Mouse (Mus musculus) forebrain, embryonic 14.5 days (tissue): Measurements from ENCODE around the gene Kif16b. TPM values are rescaled to one million over a fixed set of nuclear protein-coding genes. Genes with fewer than 3 reads are reported as not detected.

Experiments
- ATAC-seq: fragments of 200-750 bp; cut with Nextera tagmentation; 2 replicates; pipeline ENCODE4 v1.8.0; 2017; ENCODE audit warnings: mild to moderate bottlenecking, moderate library complexity
- DNase-seq: peaks from one replicate; pipeline ENCODE4 v3.0.0-alpha.2; 2015; ENCODE audit warnings: low spot score
- H3K27ac ChIP-seq: fragments of 300-500 bp; sonication (generic); 2 replicates; pipeline ENCODE4 v1.5.1; 2014; ENCODE audit warnings: low read depth, mild to moderate bottlenecking, control low read depth, low read length, moderate library complexity
- H3K27me3 ChIP-seq: fragments of 300-500 bp; sonication (generic); replicated peaks from 2 replicates; pipeline ENCODE4 v1.6.1; 2014; ENCODE audit warnings: low read length, control low read depth, mixed read lengths; ENCODE audit not compliant: control insufficient read depth, insufficient read depth
- H3K36me3 ChIP-seq: fragments of 300-500 bp; sonication (generic); 2 replicates; pipeline ENCODE4 v1.6.1; 2014; ENCODE audit warnings: low read length, control low read depth; ENCODE audit not compliant: control insufficient read depth, insufficient read depth
- H3K4me1 ChIP-seq: fragments of 300-500 bp; sonication (generic); 2 replicates; pipeline ENCODE4 v1.6.1; 2014; ENCODE audit warnings: antibody characterized with exemption, low read length, control low read depth; ENCODE audit not compliant: control insufficient read depth, insufficient read depth
- H3K4me2 ChIP-seq: fragments of 300-500 bp; sonication (generic); 2 replicates; pipeline ENCODE4 v1.6.1; 2014; ENCODE audit warnings: mild to moderate bottlenecking, control low read depth, low read length
- H3K4me3 ChIP-seq: fragments of 300-500 bp; sonication (generic); 2 replicates; pipeline ENCODE4 v1.5.1; 2014; ENCODE audit warnings: low read depth, low read length, control low read depth
- H3K9ac ChIP-seq: fragments of 300-500 bp; sonication (generic); 2 replicates; pipeline ENCODE4 v1.6.1; 2014; ENCODE audit warnings: mild to moderate bottlenecking, low read length, control low read depth, moderate library complexity
- H3K9me3 ChIP-seq: fragments of 300-500 bp; sonication (generic); replicated peaks from 2 replicates; pipeline ENCODE4 v1.6.1; 2016; ENCODE audit warnings: low read length, control low read depth, mixed read lengths; ENCODE audit not compliant: control insufficient read depth
- WGBS: fragments of 180-500 bp; shearing (Covaris S2); extraction: QIAGEN DNeasy Blood & Tissue Kit; methylation state at CpG from one replicate; pipeline ENCODE4 v1.1.7; 2014; 5-methylcytosine and 5-hydroxymethylcytosine counted together
- polyA plus RNA-seq: library from polyadenylated mRNA; unstranded; fragments of >200 nt; fragmentation: Nextera tagmentation; extraction: Ambion mirVana; gene quantifications from 2 replicates; pipeline ENCODE4 v1.2.1, GENCODE M21; 2014

The Kif16b gene
- polyA plus RNA-seq, 1 experiment from 2014 or later, result 3.0 TPM

DNA sequence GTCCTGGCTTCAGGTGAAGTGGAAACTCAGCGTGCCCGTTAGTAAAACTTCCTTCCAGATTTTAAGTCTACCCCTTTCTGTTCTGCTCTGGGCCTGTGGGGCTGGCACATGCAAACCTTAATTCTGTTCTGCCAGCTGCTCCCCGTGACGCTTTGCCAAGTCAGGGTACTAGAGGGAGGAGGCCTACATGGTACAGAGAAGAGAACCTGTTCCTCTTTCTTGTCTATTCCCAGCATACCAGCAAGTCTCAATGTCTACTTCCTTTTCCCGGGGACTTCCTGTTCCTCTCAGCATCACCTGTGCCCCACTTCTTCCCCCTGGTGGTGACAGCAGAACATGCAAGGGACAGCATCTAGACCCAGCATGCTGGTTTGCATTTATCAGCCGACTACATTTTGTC is 290.2 kb downstream of the Kif16b start:
- H3K9ac ChIP-seq, result no peak overlapping the region
- ATAC-seq, result peak; percentile 83
- H3K4me3 ChIP-seq, result no peak overlapping the region
- peak; percentile 71 for DNase-seq
- WGBS, result 62% methylated on average over 6 of the region's 6 CpGs
- H3K36me3 ChIP-seq, result no peaks in the 10 kb centered on the region
- no peak overlapping the region for H3K27ac ChIP-seq
- H3K9me3 ChIP-seq, result no peaks in the 10 kb centered on the region
- H3K4me2 ChIP-seq, result no peak overlapping the region
- no peaks in the 10 kb centered on the region for H3K27me3 ChIP-seq
- H3K4me1 ChIP-seq, result no peaks in the 10 kb centered on the region

DNA sequence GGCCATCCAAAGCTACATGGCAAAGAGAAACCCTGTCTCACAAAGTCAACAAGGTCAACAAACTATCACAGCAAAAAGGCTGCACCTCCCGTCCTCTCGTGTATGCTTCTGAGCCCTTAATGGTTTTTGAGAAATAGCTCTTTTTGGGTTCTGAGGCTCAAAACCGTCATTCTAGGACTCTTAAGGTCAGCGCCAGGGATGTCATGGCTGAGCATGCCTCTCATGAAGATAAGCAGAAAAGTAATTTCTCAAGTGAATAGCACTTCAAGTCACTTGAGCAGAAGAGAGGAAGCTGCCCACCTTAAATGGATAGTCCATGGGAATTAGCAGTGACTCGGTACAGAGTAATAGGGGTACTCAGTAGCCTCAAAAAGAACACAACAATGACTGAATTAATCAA is 291.1 kb downstream of the Kif16b start:
- Histone ChIP-seq H3K27me3 (no peaks in the 10 kb centered on the region), H3K36me3 (no peaks in the 10 kb centered on the region), H3K4me2 (no peak overlapping the region), H3K4me3 (no peak overlapping the region), H3K4me1 (no peaks in the 10 kb centered on the region), H3K27ac (no peak overlapping the region), H3K9ac (no peak overlapping the region), H3K9me3 (no peaks in the 10 kb centered on the region)
- ATAC-seq (no peak), DNase-seq (no peak)
- WGBS, result 93% methylated on average over 5 of the region's 5 CpGs

- no peak overlapping the region for H3K27ac ChIP-seq
- H3K9me3 ChIP-seq, result no peaks in the 10 kb centered on the region
- no peaks in the 10 kb centered on the region for H3K36me3 ChIP-seq
- H3K27me3 ChIP-seq, result no peaks in the 10 kb centered on the region
- H3K4me1 ChIP-seq, result no peaks in the 10 kb centered on the region
- no peak overlapping the region for H3K9ac ChIP-seq
- WGBS, result 89% methylated on average over 17 of the region's 17 CpGs
- H3K4me2 ChIP-seq, result no peak overlapping the region
- DNase-seq (peak; percentile 51), ATAC-seq (no peak; the same call in 1 of the 2 replicates)
- H3K4me3 ChIP-seq, result no peak overlapping the region
Observed at GRCm38 (mm10) chr2:142608778-142609177, 292.6 kb downstream of the Kif16b start.

GRCm38 (mm10) chr2:142604762-142605161 is 296.6 kb downstream of the Kif16b start:
- Histone ChIP-seq H3K4me2 (no peak overlapping the region), H3K27me3 (no peaks in the 10 kb centered on the region), H3K27ac (no peak overlapping the region), H3K4me1 (no peaks in the 10 kb centered on the region), H3K4me3 (no peak overlapping the region), H3K36me3 (no peaks in the 10 kb centered on the region), H3K9ac (no peak overlapping the region), H3K9me3 (no peaks in the 10 kb centered on the region)
- DNase-seq (no peak), ATAC-seq (no peak)
- WGBS, result 88% methylated on average over 4 of the region's 4 CpGs

DNA sequence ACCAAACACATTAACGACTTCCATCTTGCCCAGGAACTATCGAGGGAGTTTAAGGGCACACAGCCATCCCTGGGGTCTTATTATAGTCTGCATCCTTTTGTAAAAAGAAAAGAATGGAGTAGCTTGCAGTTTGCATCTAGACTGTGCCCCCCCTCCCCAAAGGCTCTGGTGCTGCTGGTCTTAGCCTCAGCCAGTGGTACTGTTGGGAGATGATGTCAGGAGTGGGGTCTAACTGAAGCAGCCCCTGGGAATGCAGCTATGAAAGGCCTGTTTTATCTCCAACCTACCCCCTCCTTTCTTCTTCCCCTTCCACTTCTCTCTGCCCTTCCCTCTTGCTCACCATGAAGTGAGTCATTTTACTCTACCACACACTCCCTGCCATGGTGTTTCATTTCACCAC is 298.1 kb downstream of the Kif16b start:
- ATAC-seq (no peak), DNase-seq (no peak)
- no peak overlapping the region for H3K9ac ChIP-seq
- no peaks in the 10 kb centered on the region for H3K4me1 ChIP-seq
- H3K4me2 ChIP-seq, result no peak overlapping the region
- no peaks in the 10 kb centered on the region for H3K36me3 ChIP-seq
- H3K9me3 ChIP-seq, result no peaks in the 10 kb centered on the region
- 55% methylated on average over 2 of the region's 2 CpGs for WGBS
- H3K27ac ChIP-seq, result no peak overlapping the region
- H3K4me3 ChIP-seq, result no peak overlapping the region
- H3K27me3 ChIP-seq, result no peaks in the 10 kb centered on the region

DNA sequence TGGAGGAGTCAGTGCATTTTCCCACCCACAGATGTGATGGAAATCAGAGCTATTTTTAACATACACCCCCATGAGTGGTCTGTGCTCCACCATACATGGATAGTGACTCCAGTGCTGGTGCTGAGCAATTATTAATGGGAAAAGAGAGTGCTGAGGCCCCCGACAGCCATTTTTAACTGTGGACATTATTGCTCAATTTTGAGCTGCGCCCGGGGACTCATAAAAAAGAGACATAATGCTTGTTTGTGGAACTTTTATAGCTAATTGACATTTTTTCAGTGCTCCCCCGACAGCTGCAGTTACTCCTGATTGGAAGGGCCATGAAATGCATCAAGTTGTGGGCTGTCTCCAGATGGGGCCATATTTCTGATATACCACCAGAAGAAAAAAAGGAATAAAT is 302.1 kb downstream of the Kif16b start:
- H3K36me3 ChIP-seq, result no peaks in the 10 kb centered on the region
- no peak overlapping the region for H3K9ac ChIP-seq
- no peaks in the 10 kb centered on the region for H3K4me1 ChIP-seq
- no peak overlapping the region for H3K4me2 ChIP-seq
- H3K9me3 ChIP-seq, result no peaks in the 10 kb centered on the region
- no peak overlapping the region for H3K4me3 ChIP-seq
- ATAC-seq (peak; percentile 31; the same call in 1 of the 2 replicates), DNase-seq (no peak)
- H3K27me3 ChIP-seq, result no peaks in the 10 kb centered on the region
- H3K27ac ChIP-seq, result no peak overlapping the region
- 47% methylated on average over 4 of the region's 4 CpGs for WGBS

- no peaks in the 10 kb centered on the region for H3K4me1 ChIP-seq
- H3K36me3 ChIP-seq, result no peaks in the 10 kb centered on the region
- DNase-seq (peak; percentile 17), ATAC-seq (peak; percentile 35; the same call in 1 of the 2 replicates)
- H3K9ac ChIP-seq, result no peak overlapping the region
- 81% methylated on average over 17 of the region's 17 CpGs for WGBS
- H3K27me3 ChIP-seq, result no peaks in the 10 kb centered on the region
- H3K4me2 ChIP-seq, result no peak overlapping the region
- no peak overlapping the region for H3K4me3 ChIP-seq
- H3K27ac ChIP-seq, result no peak overlapping the region
- no peaks in the 10 kb centered on the region for H3K9me3 ChIP-seq
Observed at GRCm38 (mm10) chr2:142596176-142597170, 304.9 kb downstream of the Kif16b start.

GRCm38 (mm10) chr2:142590938-142591337 is 310.4 kb downstream of the Kif16b start:
- H3K9ac ChIP-seq, result no peak overlapping the region
- no peaks in the 10 kb centered on the region for H3K36me3 ChIP-seq
- no peak overlapping the region for H3K4me2 ChIP-seq
- H3K27ac ChIP-seq, result no peak overlapping the region
- no peak overlapping the region for H3K4me3 ChIP-seq
- H3K27me3 ChIP-seq, result no peaks in the 10 kb centered on the region
- peaks cover 8% of the 10 kb centered on the region for H3K4me1 ChIP-seq
- no peak for DNase-seq
- no peak for ATAC-seq
- H3K9me3 ChIP-seq, result no peaks in the 10 kb centered on the region

DNA sequence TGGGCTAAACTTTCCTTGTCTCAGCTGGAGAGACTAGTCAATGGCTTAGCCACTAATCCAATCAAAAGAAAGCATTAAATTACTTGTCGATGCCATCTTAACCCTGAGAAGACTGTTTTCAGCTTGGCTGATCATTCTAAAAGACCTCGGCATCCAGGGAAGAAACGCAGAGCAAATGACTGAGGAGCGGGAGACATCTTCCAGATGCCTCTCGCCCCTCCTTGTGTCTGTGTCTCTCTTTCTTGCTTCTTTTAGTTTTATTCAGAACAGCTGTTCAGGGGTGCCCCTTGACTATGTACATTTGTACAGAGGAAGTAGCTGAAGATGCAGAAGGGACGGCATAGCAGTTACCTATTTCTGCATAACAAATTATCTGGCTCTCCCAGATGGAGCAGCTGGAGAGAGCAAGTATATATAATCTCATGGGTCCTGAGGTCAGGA is 311.0 kb downstream of the Kif16b start:
- no peak overlapping the region for H3K4me3 ChIP-seq
- no peaks in the 10 kb centered on the region for H3K36me3 ChIP-seq
- WGBS, result 6% methylated on average over 6 of the region's 6 CpGs
- H3K9ac ChIP-seq, result no peak overlapping the region
- no peaks in the 10 kb centered on the region for H3K27me3 ChIP-seq
- peaks cover 8% of the 10 kb centered on the region for H3K4me1 ChIP-seq
- ATAC-seq (peak; percentile 35; the same call in 1 of the 2 replicates), DNase-seq (peak; percentile 12)
- H3K4me2 ChIP-seq, result 0 out of 2 replicates have a peak overlapping the region, but pooled peaks have one; percentile 14
- no peak overlapping the region for H3K27ac ChIP-seq
- no peaks in the 10 kb centered on the region for H3K9me3 ChIP-seq
